Mouse (Mus musculus): ENCODE results near the gene Rhox2f.
"Not testable (repeated sequence)": the region's sequence is repeated elsewhere in the genome, so short reads cannot be mapped to it uniquely, and the experiment has no call there.

Gene Rhox2f

DNA sequence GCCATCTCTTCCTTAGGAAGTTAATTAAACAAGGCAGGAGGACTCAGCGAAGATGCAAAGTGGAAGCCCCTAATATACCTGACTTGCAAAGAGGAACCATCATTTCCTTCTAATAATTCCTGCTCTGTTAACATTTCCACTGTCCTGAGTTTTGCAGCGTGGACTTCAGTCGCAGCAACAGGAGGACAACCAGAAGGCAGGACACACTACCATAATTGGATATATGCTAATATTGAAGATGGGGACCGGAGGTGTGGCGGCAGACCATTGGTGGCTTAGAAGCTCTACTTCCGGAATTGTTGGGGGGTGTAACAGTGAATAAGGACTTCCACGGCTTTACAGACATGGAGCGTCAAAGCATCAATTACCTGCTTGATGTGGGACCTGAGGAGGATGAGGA lies at the start of gene Rhox2f:
Gene Rhox2f (plus strand): TSS at position 301 of the 400 bp plus-strand sequence.
- not testable (repeated sequence) for DNase-seq (ENCODE audit: low spot score in 2 of 2)

DNA sequence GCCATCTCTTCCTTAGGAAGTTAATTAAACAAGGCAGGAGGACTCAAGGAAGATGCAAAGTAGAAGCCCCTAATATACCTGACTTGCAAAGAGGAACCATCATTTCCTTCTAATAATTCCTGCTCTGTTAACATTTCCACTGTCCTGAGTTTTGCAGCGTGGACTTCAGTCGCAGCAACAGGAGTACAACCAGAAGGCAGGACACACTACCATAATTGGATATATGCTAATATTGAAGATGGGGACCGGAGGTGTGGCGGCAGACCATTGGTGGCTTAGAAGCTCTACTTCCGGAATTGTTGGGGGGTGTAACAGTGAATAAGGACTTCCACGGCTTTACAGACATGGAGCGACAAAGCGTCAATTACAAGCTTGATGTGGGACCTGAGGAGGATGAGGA lies 41.1 kb upstream of the Rhox2f start, which contains the start of gene Rhox2e:
Gene Rhox2e (plus strand): TSS at position 301 of the 400 bp plus-strand sequence.
- DNase-seq (ENCODE audit: low spot score in 2 of 2), result not testable (repeated sequence)

DNA sequence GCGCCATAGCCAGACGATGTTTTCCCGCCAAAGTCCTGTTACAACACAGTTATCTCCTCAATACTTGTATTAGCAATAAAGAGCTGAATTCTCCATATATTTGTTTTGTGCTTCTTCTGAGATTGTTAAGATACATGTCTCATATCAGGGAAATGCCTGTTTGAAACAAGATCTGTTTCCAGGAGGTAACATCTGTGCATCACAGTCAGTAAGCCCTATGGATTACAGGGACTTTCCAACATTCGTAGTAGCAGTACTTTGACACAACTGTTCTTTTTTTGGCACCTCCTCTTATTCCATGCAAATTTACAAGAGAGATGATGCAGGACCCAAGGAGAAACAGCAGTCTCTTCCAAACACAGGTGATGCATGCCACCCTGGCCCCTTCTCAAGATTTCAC lies 29.5 kb upstream of the Rhox2f start, which contains the start of gene Rhox3e:
Gene Rhox3e (plus strand): TSS at position 301 of the 400 bp plus-strand sequence.
- DNase-seq (ENCODE audit: low spot score in 2 of 2), result not testable (repeated sequence)

DNA sequence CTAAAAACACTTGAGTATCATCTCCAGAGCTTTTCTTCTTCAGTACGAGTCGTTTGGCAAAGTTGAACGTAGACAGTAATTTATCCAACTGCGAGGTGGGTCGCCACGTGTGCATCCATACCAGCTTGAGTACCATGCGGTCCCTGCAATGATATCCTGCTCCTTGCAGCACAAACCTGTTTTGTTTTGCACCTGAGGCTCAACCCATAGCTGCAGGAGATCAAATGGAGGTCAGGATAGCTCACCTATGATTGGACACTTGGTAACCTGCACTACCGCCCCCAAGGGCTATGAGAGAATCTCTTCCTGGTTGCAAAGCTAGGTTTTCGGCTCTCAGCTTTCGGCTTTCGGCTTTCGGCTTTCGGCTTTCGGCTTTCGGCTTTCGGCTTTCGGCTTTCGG lies 14.1 kb upstream of the Rhox2f start, which contains the start of gene Rhox4e:
Gene Rhox4e (plus strand): TSS at position 301 of the 400 bp plus-strand sequence.
- DNase-seq (ENCODE audit: low spot score in 2 of 2), result not testable (repeated sequence)

- DNase-seq (ENCODE audit: low spot score in 2 of 2), result not testable (repeated sequence)
These were observed 1.4 kb downstream of the Rhox2f start for GRCm38 (mm10) chrX:37572638-37573037.

DNA sequence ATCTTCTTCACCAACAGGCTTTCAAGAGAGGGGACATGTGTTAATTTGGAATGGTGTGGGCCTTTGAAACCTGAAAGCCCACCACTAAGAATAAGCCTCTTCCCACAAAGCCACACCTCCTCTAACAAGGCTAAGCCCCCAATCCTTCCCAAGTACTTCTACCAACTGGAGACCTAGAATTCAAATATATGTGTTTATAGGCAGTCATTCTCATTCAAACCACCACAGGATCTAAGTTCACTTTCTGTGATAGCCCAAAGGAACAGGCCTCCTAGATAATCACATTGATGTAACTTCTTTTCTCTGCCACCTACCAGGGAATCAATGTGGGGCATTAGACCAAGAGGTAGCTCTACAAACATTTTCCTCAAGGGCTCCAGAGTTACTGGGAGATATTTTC lies 9.5 kb downstream of the Rhox2f start, which contains the start of gene Rhox3f:
Gene Rhox3f (plus strand): TSS at position 301 of the 400 bp plus-strand sequence.
- not testable (repeated sequence) for DNase-seq (ENCODE audit: low spot score in 2 of 2)

- DNase-seq (ENCODE audit: low spot score in 2 of 2), result not testable (repeated sequence)
These were observed 36.4 kb downstream of the Rhox2f start, which contains the start of gene Rhox4f for GRCm38 (mm10) chrX:37607604-37608003. Gene Rhox4f, minus strand, starts transcription at chrX:37607704.
